Mouse (Mus musculus): Measurements from ENCODE around the gene Raf1. TPM values are rescaled to one million over a fixed set of nuclear protein-coding genes. Genes with fewer than 3 reads are reported as not detected.

Raf1 gene
- polyA plus RNA-seq, 1 experiment: 44.9 TPM

- Histone ChIP-seq H3K27ac (ENCODE audit: control insufficient read depth, insufficient read depth, low read depth, low read length) (no peak overlapping the region), H3K27me3 (ENCODE audit: control insufficient read depth, insufficient read depth, low read length) (no peaks in the 10 kb centered on the region), H3K4me1 (ENCODE audit: control insufficient read depth, insufficient read depth, low read length) (peaks cover 3% of the 10 kb centered on the region; the same call in 1 of the 2 replicates), H3K36me3 (ENCODE audit: control insufficient read depth, insufficient read depth, low read length) (no peaks in the 10 kb centered on the region), H3K4me3 (ENCODE audit: control insufficient read depth, low read depth, low read length) (no peak overlapping the region)
- TF ChIP-seq POLR2A (IDR thresholded peaks at IDR 0.05; ENCODE audit: control insufficient read depth, low read depth, low read length) (no peak), CTCF (IDR thresholded peaks at IDR 0.05; ENCODE audit: control insufficient read depth, insufficient read depth, insufficient replicate concordance, low read depth, low read length) (no peak)
Observed at GRCm38 (mm10) chr6:115700778-115701177, 24.3 kb upstream of the Raf1 start.

DNA sequence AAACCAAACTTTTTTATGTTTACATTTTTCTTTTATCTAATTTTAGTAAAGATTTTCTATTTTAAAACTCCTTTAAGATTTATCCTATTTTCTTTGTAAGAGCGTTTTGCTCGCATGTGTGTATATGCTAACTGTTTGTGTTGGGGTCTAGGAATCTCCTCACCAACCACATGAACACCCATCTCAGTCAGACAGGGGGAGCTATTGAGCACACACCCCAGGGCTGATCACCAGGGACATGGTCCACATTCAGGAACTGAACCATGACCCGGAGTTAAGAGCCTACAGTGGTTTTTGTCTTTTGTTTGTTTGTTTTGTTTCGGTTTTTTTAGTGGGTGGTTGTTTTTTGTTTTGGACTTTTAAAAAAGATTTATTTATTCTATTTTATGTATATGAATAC lies 22.3 kb upstream of the Raf1 start:
- TF ChIP-seq CTCF (IDR thresholded peaks at IDR 0.05; ENCODE audit: control insufficient read depth, insufficient read depth, insufficient replicate concordance, low read depth, low read length) (peak; percentile 44; the same call in 1 of the 2 replicates), POLR2A (IDR thresholded peaks at IDR 0.05; ENCODE audit: control insufficient read depth, low read depth, low read length) (no peak)
- H3K4me1 ChIP-seq (ENCODE audit: control insufficient read depth, insufficient read depth, low read length): peaks cover 8% of the 10 kb centered on the region
- H3K27ac ChIP-seq (ENCODE audit: control insufficient read depth, insufficient read depth, low read depth, low read length): no peak overlapping the region

DNA sequence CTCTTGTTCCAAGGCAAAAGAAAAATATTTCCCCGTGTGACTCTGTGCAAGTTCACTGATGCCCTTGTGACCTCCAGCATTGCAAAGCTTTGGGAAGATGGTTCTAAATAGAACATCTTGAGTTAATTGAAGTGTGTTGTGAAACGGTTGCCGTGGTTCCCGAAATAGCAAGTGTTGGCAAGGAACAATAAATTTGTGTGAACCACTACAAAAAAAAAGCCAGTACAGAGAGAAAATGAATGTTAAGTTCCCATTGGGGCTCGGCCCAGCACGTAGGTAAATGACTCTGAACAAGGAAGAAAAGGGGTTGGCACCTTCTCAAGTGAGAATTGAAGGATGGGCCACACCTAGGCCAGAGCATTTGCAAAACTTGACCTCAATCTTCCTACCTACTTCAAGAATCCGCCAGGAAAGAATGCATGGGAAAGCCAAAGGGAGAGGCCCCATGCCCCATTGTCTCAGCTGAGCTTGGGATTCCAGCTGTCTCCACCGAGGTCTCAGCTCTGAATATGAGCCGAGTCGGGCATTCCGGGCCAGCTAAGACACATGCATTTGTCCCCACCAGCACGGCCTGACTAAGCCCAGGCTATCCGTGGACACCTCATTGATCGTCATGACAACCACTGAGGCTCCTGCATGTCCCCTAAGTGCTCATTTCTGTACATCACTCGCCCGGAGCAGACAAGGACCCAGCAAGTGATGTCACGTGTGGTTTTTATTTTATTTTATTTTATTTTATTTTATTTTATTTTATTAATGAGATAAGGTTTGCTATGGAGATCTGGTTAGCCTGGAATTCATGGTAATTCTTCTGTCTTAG lies 21.5 kb upstream of the Raf1 start:
- Histone ChIP-seq H3K4me3 (ENCODE audit: control insufficient read depth, low read depth, low read length) (no peak overlapping the region), H3K36me3 (ENCODE audit: control insufficient read depth, insufficient read depth, low read length) (no peaks in the 10 kb centered on the region), H3K4me1 (ENCODE audit: control insufficient read depth, insufficient read depth, low read length) (peaks cover 8% of the 10 kb centered on the region), H3K27me3 (ENCODE audit: control insufficient read depth, insufficient read depth, low read length) (no peaks in the 10 kb centered on the region), H3K27ac (ENCODE audit: control insufficient read depth, insufficient read depth, low read depth, low read length) (no peak overlapping the region)
- TF ChIP-seq POLR2A (IDR thresholded peaks at IDR 0.05; ENCODE audit: control insufficient read depth, low read depth, low read length) (no peak), CTCF (IDR thresholded peaks at IDR 0.05; ENCODE audit: control insufficient read depth, insufficient read depth, insufficient replicate concordance, low read depth, low read length) (no peak)

More for the DNA sequence above, 22.3 kb upstream of the Raf1 start:
- Histone ChIP-seq H3K4me3 (ENCODE audit: control insufficient read depth, low read depth, low read length) (no peak overlapping the region), H3K27me3 (ENCODE audit: control insufficient read depth, insufficient read depth, low read length) (no peaks in the 10 kb centered on the region), H3K36me3 (ENCODE audit: control insufficient read depth, insufficient read depth, low read length) (no peaks in the 10 kb centered on the region)

GRCm38 (mm10) chr6:115696707-115697215 lies 20.3 kb upstream of the Raf1 start:
- no peak overlapping the region for H3K27ac ChIP-seq (ENCODE audit: control insufficient read depth, insufficient read depth, low read depth, low read length)
- H3K36me3 ChIP-seq (ENCODE audit: control insufficient read depth, insufficient read depth, low read length): no peaks in the 10 kb centered on the region
- peaks cover 7% of the 10 kb centered on the region for H3K4me1 ChIP-seq (ENCODE audit: control insufficient read depth, insufficient read depth, low read length)
- no peak overlapping the region for H3K4me3 ChIP-seq (ENCODE audit: control insufficient read depth, low read depth, low read length)
- H3K27me3 ChIP-seq (ENCODE audit: control insufficient read depth, insufficient read depth, low read length): no peaks in the 10 kb centered on the region
- TF ChIP-seq CTCF (IDR thresholded peaks at IDR 0.05; ENCODE audit: control insufficient read depth, insufficient read depth, insufficient replicate concordance, low read depth, low read length): no peak

GRCm38 (mm10) chr6:115695124-115695523 lies 18.7 kb upstream of the Raf1 start:
- Histone ChIP-seq H3K27ac (ENCODE audit: control insufficient read depth, insufficient read depth, low read depth, low read length) (no peak overlapping the region), H3K27me3 (ENCODE audit: control insufficient read depth, insufficient read depth, low read length) (no peaks in the 10 kb centered on the region), H3K36me3 (ENCODE audit: control insufficient read depth, insufficient read depth, low read length) (no peaks in the 10 kb centered on the region), H3K4me3 (ENCODE audit: control insufficient read depth, low read depth, low read length) (no peak overlapping the region), H3K4me1 (ENCODE audit: control insufficient read depth, insufficient read depth, low read length) (peaks cover 6% of the 10 kb centered on the region)
- TF ChIP-seq CTCF (IDR thresholded peaks at IDR 0.05; ENCODE audit: control insufficient read depth, insufficient read depth, insufficient replicate concordance, low read depth, low read length) (no peak), POLR2A (IDR thresholded peaks at IDR 0.05; ENCODE audit: control insufficient read depth, low read depth, low read length) (no peak)

- peaks cover 6% of the 10 kb centered on the region for H3K4me1 ChIP-seq (ENCODE audit: control insufficient read depth, insufficient read depth, low read length)
- H3K27me3 ChIP-seq (ENCODE audit: control insufficient read depth, insufficient read depth, low read length): no peaks in the 10 kb centered on the region
- H3K27ac ChIP-seq (ENCODE audit: control insufficient read depth, insufficient read depth, low read depth, low read length): no peak overlapping the region
- H3K4me3 ChIP-seq (ENCODE audit: control insufficient read depth, low read depth, low read length): no peak overlapping the region
- no peaks in the 10 kb centered on the region for H3K36me3 ChIP-seq (ENCODE audit: control insufficient read depth, insufficient read depth, low read length)
- TF ChIP-seq POLR2A (IDR thresholded peaks at IDR 0.05; ENCODE audit: control insufficient read depth, low read depth, low read length): no peak
- no peak for TF ChIP-seq CTCF (IDR thresholded peaks at IDR 0.05; ENCODE audit: control insufficient read depth, insufficient read depth, insufficient replicate concordance, low read depth, low read length)
Observed at GRCm38 (mm10) chr6:115694441-115694842, 18.0 kb upstream of the Raf1 start.

DNA sequence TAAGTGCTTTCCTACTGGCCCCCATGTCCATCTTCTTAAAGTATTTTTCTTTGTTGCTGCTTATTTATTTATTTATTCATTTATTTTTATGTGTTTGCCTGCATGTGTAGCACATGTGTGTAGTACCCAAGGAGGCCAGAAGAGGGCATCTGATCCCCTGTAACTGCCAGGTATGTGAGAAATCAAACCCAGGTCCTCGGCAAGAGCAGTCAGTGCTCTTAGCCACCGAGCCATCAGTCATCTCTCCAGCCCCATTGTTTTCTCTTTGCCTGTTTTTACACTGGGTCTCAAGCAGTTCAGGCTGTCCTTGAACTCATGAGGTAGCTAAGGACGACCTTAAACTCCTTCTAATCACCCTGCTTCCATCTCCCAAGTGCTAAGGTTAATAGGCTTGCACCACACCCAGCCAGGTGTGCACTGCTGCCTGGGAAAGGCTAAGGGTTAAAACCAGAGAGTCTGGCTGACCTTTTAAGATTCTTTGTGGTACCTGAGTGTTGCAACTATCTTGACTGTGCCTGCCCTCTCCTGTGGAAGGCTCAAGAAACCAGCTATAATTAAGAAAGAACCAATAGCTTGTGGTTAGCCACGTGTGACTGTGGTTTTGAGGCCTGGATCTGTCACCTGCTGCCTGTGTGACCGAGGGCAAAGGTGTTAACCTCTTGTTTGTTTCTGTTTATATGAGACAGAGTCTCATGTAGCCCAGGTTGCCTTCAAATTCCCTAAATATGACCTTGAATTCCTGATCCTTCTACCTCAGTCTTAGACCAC lies 16.7 kb upstream of the Raf1 start:
- Histone ChIP-seq H3K27ac (ENCODE audit: control insufficient read depth, insufficient read depth, low read depth, low read length) (no peak overlapping the region), H3K36me3 (ENCODE audit: control insufficient read depth, insufficient read depth, low read length) (no peaks in the 10 kb centered on the region), H3K27me3 (ENCODE audit: control insufficient read depth, insufficient read depth, low read length) (no peaks in the 10 kb centered on the region), H3K4me3 (ENCODE audit: control insufficient read depth, low read depth, low read length) (no peak overlapping the region), H3K4me1 (ENCODE audit: control insufficient read depth, insufficient read depth, low read length) (peaks cover 6% of the 10 kb centered on the region)
- no peak for TF ChIP-seq POLR2A (IDR thresholded peaks at IDR 0.05; ENCODE audit: control insufficient read depth, low read depth, low read length)
- TF ChIP-seq CTCF (IDR thresholded peaks at IDR 0.05; ENCODE audit: control insufficient read depth, insufficient read depth, insufficient replicate concordance, low read depth, low read length): peak; percentile 50; the same call in 1 of the 2 replicates
